Mouse (Mus musculus) T-helper 2 cell (primary cell): ENCODE results near the gene Pgls.

Experiments used
- in situ Hi-C: fragments of 300-600 bp; cut with MboI, MseI; formaldehyde crosslinking; loops from one replicate; pipeline ENCODE4 v1.15.1; 2025; ENCODE audit warnings: high pct_unique_total_duplicates

Gene Pgls

GRCm38 (mm10) chr8:71569366-71570290 is 22.3 kb upstream of the Pgls start:
- in situ Hi-C loops = loop anchor here (5.0 kb wide), 1 partner anchor 88 kb away; no protein-coding TSS in a partner anchor

- in situ Hi-C loops = no loop called here
These were observed 21.6 kb upstream of the Pgls start for GRCm38 (mm10) chr8:71570291-71570954.

DNA sequence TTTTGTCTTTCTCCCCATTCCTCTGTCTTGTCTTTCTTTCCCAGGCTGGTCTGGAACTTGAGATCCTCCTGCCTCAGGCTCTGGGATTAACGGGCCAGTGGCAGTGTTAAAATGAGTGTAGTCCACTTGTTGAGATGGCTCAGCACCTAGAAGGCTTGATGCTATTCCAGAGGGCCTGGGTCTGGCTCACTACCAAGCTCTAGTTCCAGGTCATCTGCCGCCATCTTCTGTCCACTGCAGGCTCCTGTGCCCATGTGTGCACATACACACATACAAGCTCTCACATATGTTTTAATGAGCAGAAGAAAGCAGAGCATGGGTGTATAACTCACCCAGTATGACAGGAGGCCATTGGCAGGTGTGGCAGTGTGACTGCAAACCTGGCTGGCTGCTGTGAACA is 19.9 kb upstream of the Pgls start:
- in situ Hi-C loops = no loop called here

- in situ Hi-C loops = no loop called here
These were observed 18.9 kb upstream of the Pgls start for GRCm38 (mm10) chr8:71572847-71573633.

- in situ Hi-C loops = no loop called here
These were observed 17.6 kb upstream of the Pgls start for GRCm38 (mm10) chr8:71574426-71574825.

DNA sequence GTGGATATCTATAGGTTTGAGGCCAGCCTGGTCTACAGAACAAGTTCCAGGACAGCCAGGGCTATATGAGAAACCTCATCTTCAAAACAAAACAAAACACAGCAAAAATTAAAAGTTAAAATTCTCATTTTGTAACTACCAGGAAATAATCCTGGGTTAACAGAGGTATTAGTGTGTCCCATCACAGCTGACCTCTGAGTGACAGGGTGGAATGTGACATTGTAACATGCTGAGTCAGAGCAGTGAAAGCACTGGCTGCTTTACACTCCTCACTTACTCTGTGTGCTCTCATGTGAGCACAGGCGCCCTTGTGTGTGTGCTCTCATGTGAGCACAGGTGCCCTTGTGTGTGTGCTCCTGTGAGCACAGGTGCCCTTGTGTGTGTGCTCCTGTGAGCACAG is 17.0 kb upstream of the Pgls start:
- in situ Hi-C loops = no loop called here

- in situ Hi-C loops = no loop called here
These were observed 14.1 kb upstream of the Pgls start for GRCm38 (mm10) chr8:71577856-71578387.

GRCm38 (mm10) chr8:71579009-71579408 is 13.0 kb upstream of the Pgls start:
- in situ Hi-C loops = no loop called here

GRCm38 (mm10) chr8:71579476-71579875 is 12.5 kb upstream of the Pgls start:
- in situ Hi-C loops = no loop called here

DNA sequence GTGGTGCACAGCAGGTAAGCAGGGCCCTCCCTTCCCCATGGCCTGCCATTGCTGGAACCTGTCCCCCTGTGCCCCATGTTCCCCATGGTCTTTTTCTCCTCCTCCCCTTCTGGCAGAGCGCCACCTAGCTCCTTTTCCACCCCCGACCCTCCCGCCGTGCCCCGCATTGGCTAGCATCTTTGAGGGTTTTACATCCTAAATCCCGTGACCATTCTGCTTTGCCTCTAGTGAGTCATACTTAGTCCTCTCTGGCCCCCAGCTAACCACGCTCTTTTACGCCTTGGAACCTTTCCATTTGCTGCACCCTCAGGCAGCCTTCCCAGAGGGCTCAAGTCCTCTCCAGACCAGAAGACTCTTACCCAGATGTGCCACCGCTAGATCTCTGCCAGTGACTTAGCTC is 11.8 kb upstream of the Pgls start:
- in situ Hi-C loops = no loop called here

DNA sequence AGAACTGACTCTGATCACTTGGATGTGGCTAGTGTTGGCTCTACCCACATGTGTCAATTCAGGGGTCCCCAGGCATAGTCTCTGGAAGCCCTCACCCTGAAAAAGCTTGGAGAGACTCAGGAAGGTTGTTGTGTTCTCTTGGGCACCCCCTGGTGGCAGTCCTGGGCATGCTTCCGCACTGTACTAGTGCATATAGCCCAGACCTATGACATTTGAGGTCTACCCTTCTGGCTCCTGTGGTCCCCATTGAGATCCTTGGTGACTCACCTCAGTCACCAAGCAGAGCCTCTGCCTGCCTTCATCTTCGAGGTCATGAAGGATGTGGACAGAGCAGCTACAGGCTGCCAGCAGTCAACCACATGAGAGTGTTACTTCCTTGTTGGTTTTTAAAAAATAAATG is 5.1 kb upstream of the Pgls start:
- in situ Hi-C loops = no loop called here

DNA sequence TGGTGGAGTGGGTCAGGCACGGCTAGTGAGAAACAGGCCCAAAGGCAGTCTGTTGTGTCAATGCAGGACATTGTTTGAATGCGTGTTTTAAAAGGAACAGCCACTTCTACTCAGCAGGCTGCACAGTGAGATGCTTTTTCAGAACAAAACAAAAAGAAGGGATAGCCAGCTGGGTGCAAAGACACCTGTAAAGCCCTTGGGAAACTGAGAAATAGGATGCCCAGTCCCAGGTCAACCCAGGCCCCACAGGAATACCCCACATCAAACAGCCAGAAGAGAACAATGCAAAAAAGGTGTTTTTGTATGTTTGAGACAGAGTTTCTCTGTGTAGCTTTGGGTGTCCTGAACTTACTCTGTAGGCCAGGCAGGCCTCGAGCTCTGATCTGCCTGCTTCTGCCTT is 3.2 kb upstream of the Pgls start:
- in situ Hi-C loops = no loop called here

DNA sequence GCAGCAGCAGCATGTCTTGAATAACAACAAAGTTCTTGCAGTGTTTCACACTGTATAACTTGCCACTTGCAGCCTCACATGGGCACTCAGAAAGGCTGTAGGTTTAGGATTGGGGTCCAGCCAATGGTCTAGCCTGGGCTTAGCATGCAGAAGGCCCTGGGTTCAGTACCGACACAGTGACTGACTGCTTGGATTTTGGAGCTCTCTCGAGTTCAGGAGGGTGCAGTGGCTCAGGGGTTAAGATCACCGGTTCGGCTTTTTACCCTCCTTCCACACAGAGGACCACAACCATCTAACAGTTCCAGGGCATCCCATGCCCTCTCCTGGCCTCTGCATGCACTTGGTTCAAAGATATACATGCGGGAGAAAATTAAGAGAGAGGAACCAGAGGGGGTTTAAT is 959 bp upstream of the Pgls start:
- in situ Hi-C loops = no loop called here

DNA sequence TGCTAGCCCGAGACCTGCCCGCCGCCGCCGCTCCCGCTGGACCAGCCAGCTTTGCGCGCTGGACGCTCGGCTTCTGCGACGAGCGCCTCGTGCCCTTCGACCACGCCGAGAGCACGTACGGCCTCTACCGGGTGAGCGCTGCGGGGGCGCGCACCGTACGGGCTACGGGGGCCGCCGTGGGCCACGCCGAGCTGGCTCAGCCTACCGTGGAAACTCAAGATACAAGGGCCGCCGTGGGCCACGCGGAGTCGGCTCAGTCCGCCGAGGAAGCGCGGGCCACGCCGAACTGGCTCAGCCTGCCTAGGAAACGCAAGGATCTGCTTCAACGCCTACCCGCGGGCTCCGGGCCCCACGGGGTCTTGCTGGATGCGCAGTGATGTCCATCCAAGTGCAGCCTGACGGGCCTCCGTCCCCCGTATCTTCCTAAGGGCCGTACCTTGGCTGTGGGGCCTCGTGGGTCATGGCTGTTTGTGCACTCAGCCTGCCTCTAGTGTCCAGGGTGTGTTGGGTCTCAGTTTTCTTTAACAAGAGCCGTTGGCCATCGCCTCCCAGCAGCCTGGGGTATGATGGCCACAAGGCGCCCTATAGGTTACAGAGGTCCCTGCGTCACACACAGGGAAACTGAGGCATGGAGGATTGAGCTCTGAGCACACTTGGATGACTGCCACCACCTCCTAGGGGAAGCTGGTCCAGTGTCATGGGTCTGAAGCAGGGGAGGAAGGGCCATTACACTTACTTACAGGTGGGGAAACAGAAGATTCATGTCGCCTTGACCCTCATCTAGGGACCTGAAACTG is 596 bp downstream of the Pgls start:
- in situ Hi-C loops = no loop called here

DNA sequence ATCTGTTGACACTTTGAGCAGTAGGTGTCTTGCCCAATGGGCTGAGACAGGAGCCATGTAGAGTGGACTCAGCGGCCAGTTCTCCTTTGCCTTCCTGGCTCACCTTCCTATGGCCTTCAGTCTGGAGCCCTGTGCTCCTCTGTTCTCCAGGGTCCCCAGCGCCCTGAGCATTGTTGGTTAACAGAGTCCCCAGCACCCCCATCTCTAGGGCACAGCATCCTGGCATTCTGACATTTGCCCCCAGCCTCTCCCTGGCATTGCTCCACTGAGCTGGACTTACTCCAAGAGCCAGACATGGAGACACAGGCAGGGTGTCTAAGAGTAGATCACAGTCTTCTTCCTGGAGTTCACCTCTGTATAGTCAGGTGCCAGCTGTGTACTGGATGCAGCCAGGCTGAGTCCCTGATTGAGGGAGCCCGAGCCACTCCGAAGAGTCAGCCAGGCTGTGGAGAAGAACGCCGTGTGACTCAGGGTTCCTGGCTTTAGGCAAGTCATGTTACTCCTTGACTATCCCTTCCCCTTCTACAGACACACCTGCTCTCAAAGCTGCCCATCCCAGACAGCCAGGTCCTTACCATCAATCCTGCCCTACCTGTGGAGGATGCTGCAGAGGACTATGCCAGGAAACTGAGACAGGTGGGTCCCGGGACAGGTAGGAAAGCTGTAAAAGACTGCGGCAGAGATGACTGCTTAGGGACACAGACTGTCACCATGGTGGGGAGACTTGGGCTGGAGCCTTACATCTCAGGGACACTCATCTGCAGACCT is 1.8 kb downstream of the Pgls start:
- in situ Hi-C loops = no loop called here

GRCm38 (mm10) chr8:71594324-71594722 is 2.3 kb downstream of the Pgls start:
- in situ Hi-C loops = no loop called here

DNA sequence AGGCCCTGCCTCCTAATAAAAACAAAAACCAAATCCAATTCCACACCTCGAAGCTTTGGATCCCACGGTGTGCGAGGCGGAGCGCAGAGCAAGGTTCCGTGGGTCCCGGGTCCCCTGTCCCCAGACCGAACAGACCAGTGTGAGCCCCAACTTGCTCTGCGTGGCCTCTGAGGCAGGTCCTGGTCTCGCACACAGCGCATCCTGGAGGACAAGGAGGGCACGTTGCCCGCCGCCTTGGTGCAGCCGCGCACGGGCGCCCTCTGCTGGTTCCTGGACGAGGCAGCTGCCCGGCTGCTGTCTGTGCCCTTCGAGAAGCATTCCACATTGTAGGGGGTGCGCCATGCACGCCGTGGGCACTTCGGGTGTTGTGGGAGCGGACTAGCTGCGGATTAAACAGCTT is 3.9 kb downstream of the Pgls start:
- in situ Hi-C loops = loop anchor here (5.0 kb wide), 1 partner anchor 34 kb away; no protein-coding TSS in a partner anchor

GRCm38 (mm10) chr8:71596384-71596783 is 4.4 kb downstream of the Pgls start:
- in situ Hi-C loops = loop anchor here (5.0 kb wide), 1 partner anchor 34 kb away; no protein-coding TSS in a partner anchor

DNA sequence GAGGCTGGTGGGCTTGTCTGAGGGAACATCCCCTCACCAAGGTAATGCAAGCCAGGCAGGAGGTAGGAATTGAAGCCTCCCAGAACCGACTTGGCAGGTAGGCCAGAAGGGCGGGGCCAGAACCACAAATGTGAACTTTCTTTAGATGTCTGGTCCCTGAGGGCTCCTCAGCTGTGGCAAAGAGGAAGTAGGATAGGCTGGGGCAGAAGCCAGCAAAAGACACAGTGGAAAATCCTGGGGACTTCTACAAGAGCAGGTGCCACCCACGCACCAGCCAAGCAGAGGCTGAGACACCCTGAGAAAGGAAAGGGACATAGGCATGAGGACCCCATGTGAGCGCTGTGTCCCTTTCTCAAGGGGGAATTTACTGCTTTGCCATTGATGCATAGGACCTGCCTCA is 4.8 kb downstream of the Pgls start:
- in situ Hi-C loops = loop anchor here (5.0 kb wide), 1 partner anchor 34 kb away; no protein-coding TSS in a partner anchor

DNA sequence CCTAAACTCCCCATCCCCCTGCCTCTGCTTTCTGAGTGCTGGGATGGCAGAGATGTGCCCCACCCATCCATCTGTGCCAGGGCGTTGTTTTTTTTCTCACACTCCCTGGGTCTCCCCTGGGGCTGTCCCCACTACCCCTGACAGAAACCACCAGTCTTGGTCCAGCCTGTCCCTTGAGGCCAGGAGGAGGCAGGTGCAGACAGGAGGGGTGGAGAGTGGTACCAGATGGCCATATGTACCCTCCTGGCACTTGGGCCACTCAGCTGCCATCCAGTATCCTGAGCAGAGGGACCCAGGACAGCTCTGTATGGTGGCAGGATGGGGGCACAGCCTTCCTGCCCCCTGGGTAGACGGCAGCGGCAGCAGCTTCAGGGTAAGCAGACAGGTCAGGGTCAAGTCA is 5.5 kb downstream of the Pgls start, which contains the start of gene Fam129c:
Gene Fam129c, plus strand, starts transcription at position 198 of the 400 bp plus-strand sequence.
- in situ Hi-C loops = loop anchor here (5.0 kb wide), 1 partner anchor 35 kb away; no protein-coding TSS in a partner anchor
